Mouse (Mus musculus) heart, adult 2 months (tissue): ENCODE measurements around the gene Tdrd6.

Experiments
- CTCF ChIP-seq: fragments of 200-600 bp; IDR thresholded peaks from 2 replicates; pipeline ENCODE4 v1.8.1; 2022; ENCODE audit warnings: antibody characterized with exemption, mild to moderate bottlenecking, moderate library complexity
- EP300 ChIP-seq: fragments of 200-500 bp; IDR thresholded peaks from 2 replicates; pipeline ENCODE4 v1.6.1; 2011; ENCODE audit warnings: low read depth, low read length, control low read depth; ENCODE audit not compliant: insufficient read depth

DNA sequence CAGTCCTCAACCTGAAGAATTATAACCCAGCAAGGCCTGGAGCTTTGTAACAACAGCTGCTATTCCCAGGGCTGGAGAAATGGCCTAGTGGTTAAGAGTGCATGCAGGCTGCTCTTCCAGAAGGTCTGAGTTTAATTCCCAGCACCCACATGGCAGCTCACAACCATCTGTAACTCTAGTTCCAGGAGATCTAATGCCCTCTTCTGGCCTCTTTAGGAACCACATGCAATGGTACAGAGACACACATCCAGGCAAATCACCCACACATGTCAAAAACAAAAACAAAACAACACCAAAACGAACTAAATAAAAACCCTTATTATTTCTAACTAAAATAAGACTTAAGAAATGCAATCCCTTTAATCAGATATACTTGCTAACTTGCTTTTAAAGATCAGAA is 10.7 kb upstream of the Tdrd6 start:
- TF ChIP-seq CTCF (peak; percentile 35), EP300 (no peak)
